Mouse (Mus musculus) liver, postnatal 0 days (tissue): ENCODE measurements at regions not wholly inside any gene's neighbourhood (a gene's known extent, or its start where the extent isn't known, plus 50 kb on each side); places are given as distances from the start of the nearest gene placed in this dataset.

Experiments
- CTCF ChIP-seq: sonication (generic); IDR thresholded peaks from 2 replicates; pipeline ENCODE4 v1.5.1; 2016; ENCODE audit warnings: antibody characterized with exemption, low read depth
- EP300 ChIP-seq: IDR thresholded peaks from 2 replicates; pipeline ENCODE4 v1.6.1; 2016; ENCODE audit warnings: antibody characterized with exemption, low read depth, mild to moderate bottlenecking

- TF ChIP-seq EP300 (no peak), CTCF (no peak)
These were observed 130.1 kb downstream of the Zfp706 start for GRCm38 (mm10) chr15:36877501-36877900.
